Mouse (Mus musculus) right cerebral cortex, postnatal 10 days (tissue): ENCODE measurements around the gene Napa.

ENCODE experiments used
- DNase-seq, 2 experiments: peaks; one replicate each; pipeline ENCODE4 v3.0.0; 2021; ENCODE audit warnings: low spot score in 2 of 2

The Napa gene

DNA sequence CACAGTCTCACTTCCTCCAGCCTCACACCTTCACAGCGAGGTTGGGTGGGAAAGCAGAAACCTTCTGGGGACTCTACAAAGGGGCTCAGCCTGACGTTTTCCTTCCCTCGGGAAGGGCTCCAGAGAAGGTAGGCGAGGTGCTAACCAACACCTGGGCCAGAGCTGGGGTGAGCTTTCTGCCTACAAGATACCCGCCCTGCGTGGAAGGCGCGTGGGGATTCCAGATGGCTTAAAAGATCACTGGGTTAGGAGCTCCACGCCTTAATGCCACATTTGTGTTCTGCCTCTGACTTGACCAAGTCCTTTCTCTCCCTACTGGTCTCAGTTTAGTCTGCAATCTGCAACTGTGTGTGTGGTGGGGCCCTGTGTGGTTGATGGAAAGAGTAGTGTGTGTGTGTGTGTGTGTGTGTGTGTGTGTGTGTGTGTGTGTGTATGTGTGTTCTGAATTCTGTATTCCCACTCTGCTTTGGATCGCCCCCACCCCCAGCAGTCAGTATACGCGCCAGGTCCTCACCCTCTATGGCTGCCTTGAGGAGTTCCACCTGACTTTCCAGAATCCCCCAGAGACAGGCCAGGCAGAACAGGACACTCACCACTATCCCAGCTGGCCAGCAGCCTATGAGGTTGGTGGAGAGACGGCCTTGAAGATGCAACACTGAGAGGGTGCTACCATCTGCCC is 32.8 kb downstream of the Napa start:
- peak in 1 of 2 experiments; percentile 67 for DNase-seq

- DNase-seq: peak in 1 of 2 experiments; percentile 70
These were observed 33.9 kb downstream of the Napa start for GRCm38 (mm10) chr7:16132161-16132581.

- no peak for DNase-seq
These were observed 34.7 kb downstream of the Napa start for GRCm38 (mm10) chr7:16132926-16133325.

- no peak for DNase-seq
These were observed 35.4 kb downstream of the Napa start for GRCm38 (mm10) chr7:16133691-16134090.

- peak; percentile 65 to 74 for DNase-seq
These were observed 36.7 kb downstream of the Napa start for GRCm38 (mm10) chr7:16134951-16135392.

DNA sequence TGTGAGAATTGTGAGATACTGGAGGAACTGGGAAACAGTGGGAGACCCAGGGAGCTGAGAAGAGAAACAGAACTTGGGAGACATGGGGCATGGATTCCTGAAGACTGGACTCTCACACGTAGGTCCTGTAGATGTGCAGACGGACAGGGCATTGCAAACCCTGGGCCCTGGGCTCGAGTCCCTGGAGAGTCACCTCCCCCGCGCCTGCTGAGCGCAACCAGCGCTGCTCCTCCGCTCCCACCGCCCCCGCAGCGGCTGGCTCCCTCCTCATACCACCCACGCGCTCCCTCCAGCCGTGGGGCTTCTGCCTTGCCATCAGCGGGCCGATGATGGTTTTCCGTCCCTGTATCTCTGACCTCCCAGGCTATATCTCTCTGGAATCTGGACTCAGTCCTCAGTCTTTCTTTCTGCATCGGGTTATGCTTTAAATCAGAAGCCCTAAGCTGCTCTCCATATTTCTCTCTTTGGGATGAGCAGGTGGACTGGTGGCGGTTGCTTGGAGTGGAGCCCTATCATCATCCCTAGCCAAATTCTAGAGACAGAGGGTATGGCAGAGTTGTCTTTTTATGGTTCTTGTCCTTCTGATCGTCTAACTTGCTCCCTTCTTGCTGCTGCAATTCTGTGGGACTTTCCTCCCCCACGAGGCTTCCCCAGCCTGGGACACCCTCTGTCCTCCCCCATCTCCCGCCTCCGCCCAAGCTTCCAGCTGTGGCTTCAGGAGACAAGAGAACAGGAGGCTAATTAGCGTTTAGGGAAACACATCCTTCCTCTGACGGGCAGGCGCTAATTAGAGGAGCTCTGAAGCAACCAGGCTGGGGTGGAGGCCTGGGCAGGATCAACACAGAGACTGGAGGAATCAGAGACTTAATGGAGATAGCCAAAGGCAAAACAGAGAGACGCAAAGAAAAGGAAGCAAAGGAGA is 48.5 kb downstream of the Napa start:
- peak; percentile 82 to 85 for DNase-seq

- peak in 1 of 2 experiments; percentile 53 for DNase-seq
These were observed 49.4 kb downstream of the Napa start for GRCm38 (mm10) chr7:16147643-16148042.

GRCm38 (mm10) chr7:16149241-16149640 is 51.0 kb downstream of the Napa start:
- peak; percentile 82 to 91 for DNase-seq

GRCm38 (mm10) chr7:16150191-16151145 is 52.2 kb downstream of the Napa start:
- DNase-seq: no peak

DNA sequence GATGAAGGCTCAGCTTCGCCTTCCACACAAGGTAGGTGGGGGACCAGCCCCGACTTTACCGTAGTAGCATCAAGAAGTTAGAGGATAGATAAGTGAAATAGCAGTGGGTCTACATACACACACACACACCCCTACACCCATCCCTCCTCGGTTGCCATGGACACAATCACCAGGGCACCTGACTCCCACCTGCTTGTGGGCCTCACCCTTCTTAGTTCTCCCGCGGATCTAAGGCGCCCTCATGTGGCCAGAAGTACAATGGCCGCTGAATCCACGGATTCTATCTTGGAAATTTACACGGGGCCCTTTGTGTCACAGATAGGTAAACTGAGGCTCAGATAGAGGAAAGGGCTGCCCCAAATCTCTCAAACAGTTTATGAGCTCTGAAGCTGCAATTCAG is 55.3 kb downstream of the Napa start:
- DNase-seq: peak; percentile 78 to 81

GRCm38 (mm10) chr7:16155132-16155872 is 57.0 kb downstream of the Napa start:
- DNase-seq: peak; percentile 81 to 83

DNA sequence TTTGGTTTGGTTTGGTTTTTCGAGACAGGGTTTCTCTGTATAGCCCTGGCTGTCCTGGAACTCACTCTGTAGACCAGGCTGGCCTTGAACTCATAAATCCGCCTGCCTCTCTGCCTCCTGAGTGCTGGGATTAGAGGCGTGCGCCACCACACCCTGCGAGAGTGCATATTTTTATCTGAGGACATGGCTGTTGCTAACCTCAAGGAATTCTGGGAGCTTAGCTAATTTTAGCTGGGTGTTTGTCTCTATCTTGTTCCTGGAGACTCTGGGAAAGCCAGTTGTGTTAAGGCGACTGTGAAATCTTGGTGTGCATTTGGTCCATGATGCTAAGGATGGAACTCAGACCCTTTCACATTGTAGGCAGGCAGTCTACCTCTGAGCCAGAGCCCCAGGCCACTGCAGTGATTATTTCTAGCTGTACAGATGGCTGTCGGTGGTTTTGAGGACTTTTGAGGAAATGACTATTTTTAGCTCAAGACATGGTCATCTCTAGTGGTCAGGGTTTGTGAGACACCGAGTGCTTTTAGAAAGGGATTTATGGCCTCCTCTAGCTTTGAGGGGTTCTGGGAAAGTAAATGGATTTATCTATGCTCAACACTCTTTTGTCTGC is 58.0 kb downstream of the Napa start:
- DNase-seq: no peak

DNA sequence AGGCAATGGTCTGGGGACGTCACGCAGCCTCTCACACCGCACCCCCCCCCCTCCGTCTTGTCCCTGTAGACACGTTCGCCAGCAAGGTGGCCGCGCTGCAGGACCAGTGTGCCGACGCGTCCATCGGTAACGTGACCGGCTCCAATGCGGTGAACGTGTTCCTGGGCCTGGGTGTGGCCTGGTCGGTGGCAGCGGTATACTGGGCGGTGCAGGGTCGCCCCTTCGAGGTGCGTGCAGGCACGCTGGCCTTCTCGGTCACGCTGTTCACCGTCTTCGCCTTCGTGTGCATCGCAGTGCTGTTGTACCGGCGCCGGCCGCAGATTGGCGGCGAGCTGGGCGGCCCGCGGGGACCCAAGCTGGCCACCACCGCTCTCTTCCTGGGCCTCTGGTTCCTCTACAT is 60.5 kb downstream of the Napa start:
- no peak for DNase-seq

- peak; percentile 68 to 75 for DNase-seq
These were observed 62.4 kb downstream of the Napa start for GRCm38 (mm10) chr7:16160702-16161101.

DNA sequence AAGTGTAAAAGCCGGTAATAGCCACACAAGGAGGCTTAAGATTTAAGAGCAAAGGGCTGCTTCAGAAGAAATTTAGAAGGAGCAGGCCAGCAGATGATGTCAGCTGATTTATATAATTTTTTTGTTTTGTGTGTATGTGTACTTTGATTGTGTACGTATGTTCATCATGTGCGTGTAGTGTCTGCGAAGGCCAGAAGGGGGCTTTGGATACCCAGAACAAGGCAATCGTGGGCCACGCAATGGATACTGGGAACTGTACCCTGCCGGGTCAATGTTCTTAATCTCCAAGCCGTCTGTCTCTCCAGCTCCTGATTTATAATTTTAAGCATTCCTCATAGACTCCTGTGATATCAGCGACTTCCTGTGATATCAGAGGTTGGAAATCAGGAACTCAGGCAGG is 63.0 kb downstream of the Napa start:
- no peak for DNase-seq

GRCm38 (mm10) chr7:16162036-16162435 is 63.8 kb downstream of the Napa start:
- DNase-seq: peak; percentile 56 to 58
